Mouse (Mus musculus): ENCODE data around the gene Nr2c2. TPM values are rescaled to one million over a fixed set of nuclear protein-coding genes. Genes with fewer than 3 reads are reported as not detected.
"Not testable (repeated sequence)": the region's sequence is repeated elsewhere in the genome, so short reads cannot be mapped to it uniquely, and the experiment has no call there.

The Nr2c2 gene
- polyA plus RNA-seq, 1 experiment from 2014 or later, result 19.8 TPM

DNA sequence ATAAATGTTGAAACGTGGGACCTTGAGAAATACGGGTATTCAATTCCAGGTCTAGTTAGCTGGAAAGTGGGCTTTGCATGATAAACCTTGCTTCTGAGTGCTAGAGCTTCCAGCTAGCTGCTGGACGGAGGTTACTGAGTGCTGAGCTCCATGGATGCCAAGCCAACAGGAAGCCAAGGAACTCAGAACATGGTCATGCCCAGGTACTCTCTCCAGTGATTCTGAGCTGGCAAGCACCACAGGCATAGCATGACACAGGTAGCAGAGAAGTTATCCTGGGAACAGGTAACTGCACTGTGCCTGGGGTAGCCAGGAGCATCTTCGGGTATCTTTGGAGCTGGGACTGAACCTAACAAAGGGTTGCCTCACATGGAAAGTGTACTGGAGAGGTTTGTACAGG lies 8.4 kb upstream of the Nr2c2 start:
- Histone ChIP-seq H3K4me3 (replicated peaks) (no peak overlapping the region), H3K36me3 (no peaks in the 10 kb centered on the region), H3K9ac (no peak overlapping the region), H3K4me1 (0 out of 2 replicates have a peak, but pooled peaks cover 2% of the 10 kb centered on the region), H3K9me3 (replicated peaks) (no peaks in the 10 kb centered on the region), H3K27ac (no peak overlapping the region), H3K4me2 (no peak overlapping the region), H3K27me3 (no peaks in the 10 kb centered on the region)
- ATAC-seq (replicated peaks; ENCODE audit: low FRiP score), result no peak
- 82% methylated on average over 4 of the region's 4 CpGs for WGBS

- Histone ChIP-seq H3K4me3 (replicated peaks) (no peak overlapping the region), H3K4me1 (peaks cover 3% of the 10 kb centered on the region; the same call in 1 of the 2 replicates), H3K36me3 (no peaks in the 10 kb centered on the region), H3K27ac (no peak overlapping the region), H3K9ac (no peak overlapping the region), H3K27me3 (no peaks in the 10 kb centered on the region), H3K4me2 (no peak overlapping the region), H3K9me3 (replicated peaks) (no peaks in the 10 kb centered on the region)
- ATAC-seq (replicated peaks; ENCODE audit: low FRiP score), result no peak
- 80% methylated on average over 3 of the region's 3 CpGs for WGBS
These were observed 6.3 kb upstream of the Nr2c2 start for GRCm38 (mm10) chr6:92084932-92085331.

GRCm38 (mm10) chr6:92089141-92089540 lies 2.0 kb upstream of the Nr2c2 start:
- not testable (repeated sequence) for H3K4me3 ChIP-seq (replicated peaks); H3K9ac ChIP-seq; ATAC-seq (replicated peaks; ENCODE audit: low FRiP score); H3K27ac ChIP-seq; H3K9me3 ChIP-seq (replicated peaks); H3K36me3 ChIP-seq; H3K27me3 ChIP-seq; H3K4me2 ChIP-seq
- H3K4me1 ChIP-seq, result peaks cover 23% of the 10 kb centered on the region
- 90% methylated on average over 7 of the region's 7 CpGs for WGBS

DNA sequence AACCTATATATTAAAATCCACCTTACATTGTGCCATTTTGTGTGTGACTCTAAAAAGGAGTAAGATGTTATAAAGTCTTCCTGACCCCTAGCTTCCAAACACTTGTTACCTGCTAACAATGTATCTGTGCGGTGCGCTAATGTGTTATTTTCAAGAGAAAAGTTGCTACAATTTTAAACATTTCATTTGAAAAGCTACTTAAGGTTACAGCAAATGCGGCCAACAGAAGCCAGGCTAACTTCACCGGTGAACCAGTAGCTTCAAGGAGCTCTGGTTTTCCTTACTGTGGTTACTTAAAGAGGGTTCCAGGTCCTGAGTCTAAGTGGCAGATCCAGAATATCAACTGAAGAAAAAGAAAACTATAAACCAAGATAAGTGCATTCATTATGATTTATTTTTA lies 1.2 kb upstream of the Nr2c2 start:
- Histone ChIP-seq H3K9me3 (replicated peaks) (no peaks in the 10 kb centered on the region), H3K9ac (no peak overlapping the region), H3K4me1 (peaks cover 32% of the 10 kb centered on the region), H3K27me3 (no peaks in the 10 kb centered on the region), H3K36me3 (no peaks in the 10 kb centered on the region), H3K27ac (no peak overlapping the region), H3K4me2 (peak overlapping the region; percentile 75; the same call in 1 of the 2 replicates), H3K4me3 (replicated peaks) (peak overlapping the region; percentile 99)
- ATAC-seq (replicated peaks; ENCODE audit: low FRiP score), result no peak
- 89% methylated on average over 4 of the region's 4 CpGs for WGBS

GRCm38 (mm10) chr6:92090497-92090896 lies 693 bp upstream of the Nr2c2 start:
- Histone ChIP-seq H3K9ac (peak overlapping the region; percentile 97), H3K27me3 (no peaks in the 10 kb centered on the region), H3K4me2 (peak overlapping the region; percentile 75), H3K9me3 (replicated peaks) (no peaks in the 10 kb centered on the region), H3K4me3 (replicated peaks) (peak overlapping the region; percentile 99), H3K27ac (peak overlapping the region; percentile 100), H3K4me1 (peaks cover 37% of the 10 kb centered on the region), H3K36me3 (no peaks in the 10 kb centered on the region)
- 5% methylated on average over 4 of the region's 4 CpGs for WGBS
- no peak for ATAC-seq (replicated peaks; ENCODE audit: low FRiP score)

- Histone ChIP-seq H3K27ac (peak overlapping the region; percentile 100), H3K9ac (peak overlapping the region; percentile 97), H3K4me1 (peaks cover 44% of the 10 kb centered on the region), H3K4me3 (replicated peaks) (peak overlapping the region; percentile 99), H3K27me3 (no peaks in the 10 kb centered on the region), H3K9me3 (replicated peaks) (no peaks in the 10 kb centered on the region), H3K36me3 (no peaks in the 10 kb centered on the region), H3K4me2 (peak overlapping the region; percentile 75)
- 0% methylated on average over 68 of the region's 81 CpGs for WGBS
- ATAC-seq (replicated peaks; ENCODE audit: low FRiP score), result peak; percentile 99
These were observed 738 bp downstream of the Nr2c2 start for GRCm38 (mm10) chr6:92091767-92092489.

- ATAC-seq (replicated peaks; ENCODE audit: low FRiP score), result no peak
- no peaks in the 10 kb centered on the region for H3K9me3 ChIP-seq (replicated peaks)
- peak overlapping the region; percentile 97 for H3K9ac ChIP-seq
- H3K4me1 ChIP-seq, result peaks cover 46% of the 10 kb centered on the region
- H3K27ac ChIP-seq, result peak overlapping the region; percentile 100
- WGBS, result 19% methylated on average over 3 of the region's 3 CpGs
- peak overlapping the region; percentile 75 for H3K4me2 ChIP-seq
- H3K4me3 ChIP-seq (replicated peaks), result peak overlapping the region; percentile 99
- no peaks in the 10 kb centered on the region for H3K36me3 ChIP-seq
- no peaks in the 10 kb centered on the region for H3K27me3 ChIP-seq
These were observed 1.5 kb downstream of the Nr2c2 start for GRCm38 (mm10) chr6:92092737-92093136.

- no peaks in the 10 kb centered on the region for H3K36me3 ChIP-seq
- peaks cover 46% of the 10 kb centered on the region for H3K4me1 ChIP-seq
- H3K9me3 ChIP-seq (replicated peaks), result no peaks in the 10 kb centered on the region
- WGBS, result 77% methylated on average over 2 of the region's 2 CpGs
- no peak overlapping the region for H3K27ac ChIP-seq
- no peak overlapping the region for H3K4me3 ChIP-seq (replicated peaks)
- no peak overlapping the region for H3K9ac ChIP-seq
- no peak for ATAC-seq (replicated peaks; ENCODE audit: low FRiP score)
- no peak overlapping the region for H3K4me2 ChIP-seq
- H3K27me3 ChIP-seq, result no peaks in the 10 kb centered on the region
These were observed 2.7 kb downstream of the Nr2c2 start for GRCm38 (mm10) chr6:92093869-92094268.

GRCm38 (mm10) chr6:92100679-92101360 lies 9.6 kb downstream of the Nr2c2 start:
- Histone ChIP-seq H3K27ac (no peak overlapping the region), H3K4me1 (peaks cover 24% of the 10 kb centered on the region), H3K4me3 (replicated peaks) (no peak overlapping the region), H3K9ac (no peak overlapping the region), H3K9me3 (replicated peaks) (no peaks in the 10 kb centered on the region), H3K4me2 (no peak overlapping the region), H3K36me3 (0 out of 2 replicates have a peak, but pooled peaks cover 3% of the 10 kb centered on the region), H3K27me3 (no peaks in the 10 kb centered on the region)
- no peak for ATAC-seq (replicated peaks; ENCODE audit: low FRiP score)
- 76% methylated on average over 2 of the region's 2 CpGs for WGBS

DNA sequence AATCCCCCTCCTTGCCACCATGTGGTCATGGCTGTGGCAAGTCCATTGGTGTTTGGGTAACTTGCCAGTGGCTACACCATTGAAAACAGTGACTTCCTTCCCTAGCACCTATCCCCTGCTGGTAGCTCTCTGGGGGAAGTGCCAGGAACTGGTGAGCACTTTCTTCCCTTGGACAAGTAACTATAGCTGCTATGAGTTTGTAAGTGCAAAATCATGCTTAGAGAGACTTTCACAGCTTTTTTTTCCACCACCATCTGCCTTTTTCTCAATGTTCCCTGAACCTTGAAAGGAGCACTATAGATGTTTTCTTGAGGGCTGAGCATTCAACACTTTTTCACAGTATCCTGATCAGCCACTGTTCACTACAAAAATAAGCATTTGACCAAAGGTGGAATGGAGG lies 33.4 kb downstream of the Nr2c2 start:
- Histone ChIP-seq H3K9ac (no peak overlapping the region), H3K4me3 (replicated peaks) (no peak overlapping the region), H3K27me3 (no peaks in the 10 kb centered on the region), H3K9me3 (replicated peaks) (no peaks in the 10 kb centered on the region), H3K4me1 (no peaks in the 10 kb centered on the region), H3K4me2 (no peak overlapping the region), H3K36me3 (0 out of 2 replicates have a peak, but pooled peaks cover 3% of the 10 kb centered on the region), H3K27ac (no peak overlapping the region)
- ATAC-seq (replicated peaks; ENCODE audit: low FRiP score), result no peak

DNA sequence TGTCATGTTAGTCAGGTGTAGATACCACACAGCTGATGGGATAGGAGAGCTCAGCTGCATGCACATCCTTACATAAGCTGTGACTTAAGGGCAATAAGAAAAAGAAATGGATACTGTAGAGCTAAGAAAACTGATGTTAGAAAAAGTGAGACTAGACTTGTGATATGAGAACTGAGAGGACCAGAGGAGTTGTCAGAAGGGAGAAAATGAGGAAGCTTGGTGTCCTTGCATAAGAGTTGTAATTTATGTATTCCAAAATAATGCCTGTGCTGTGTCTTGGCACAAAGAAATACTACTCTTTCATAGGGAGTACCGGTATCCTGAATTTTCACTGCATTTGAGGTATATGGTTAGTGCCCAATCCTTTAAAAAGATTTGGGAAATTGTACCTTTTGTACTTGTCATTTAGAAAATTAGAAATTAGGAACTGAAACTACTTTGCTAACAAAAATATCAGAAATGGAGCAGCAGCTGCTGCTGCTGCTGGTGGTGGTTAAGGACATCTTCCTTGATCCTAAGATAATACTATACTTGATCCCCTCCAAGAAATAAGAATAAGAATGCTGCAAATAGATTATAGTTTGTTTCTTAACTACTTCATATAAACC lies 35.8 kb downstream of the Nr2c2 start:
- Histone ChIP-seq H3K27me3 (no peaks in the 10 kb centered on the region), H3K9me3 (replicated peaks) (no peaks in the 10 kb centered on the region), H3K4me3 (replicated peaks) (no peak overlapping the region), H3K4me2 (no peak overlapping the region), H3K36me3 (0 out of 2 replicates have a peak, but pooled peaks cover 3% of the 10 kb centered on the region), H3K27ac (no peak overlapping the region), H3K4me1 (0 out of 2 replicates have a peak, but pooled peaks cover 2% of the 10 kb centered on the region), H3K9ac (no peak overlapping the region)
- 75% methylated on average over 1 of the region's 1 CpGs for WGBS
- no peak for ATAC-seq (replicated peaks; ENCODE audit: low FRiP score)

DNA sequence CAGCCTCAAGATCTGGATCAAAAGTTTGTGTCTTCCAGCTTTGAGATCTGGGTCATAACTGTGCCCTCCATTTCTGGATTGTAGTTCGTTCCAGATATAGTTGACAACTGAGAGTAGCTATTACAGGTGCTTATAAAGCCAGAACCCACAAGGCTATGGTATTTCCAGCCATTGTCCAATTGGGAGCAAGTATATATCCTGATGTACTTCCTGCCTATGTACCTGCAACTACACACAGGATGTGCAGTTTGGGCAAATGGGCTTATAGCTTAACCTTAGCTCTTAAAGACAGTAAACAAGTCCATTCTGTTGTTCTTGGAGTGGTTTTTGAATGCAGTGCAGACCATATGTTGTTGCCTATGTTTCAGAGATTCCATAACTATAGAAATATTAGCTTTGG lies 40.3 kb downstream of the Nr2c2 start:
- H3K9me3 ChIP-seq (replicated peaks), result no peaks in the 10 kb centered on the region
- no peak overlapping the region for H3K9ac ChIP-seq
- ATAC-seq (replicated peaks; ENCODE audit: low FRiP score), result no peak
- H3K4me1 ChIP-seq, result 0 out of 2 replicates have a peak, but pooled peaks cover 5% of the 10 kb centered on the region
- no peaks in the 10 kb centered on the region for H3K27me3 ChIP-seq
- no peak overlapping the region for H3K4me2 ChIP-seq
- H3K27ac ChIP-seq, result no peak overlapping the region
- no peak overlapping the region for H3K4me3 ChIP-seq (replicated peaks)
- 89% methylated on average over 1 of the region's 1 CpGs for WGBS
- H3K36me3 ChIP-seq, result peaks cover 8% of the 10 kb centered on the region; the same call in 1 of the 2 replicates

Data from kidney, embryonic 15.5 days (tissue).